ENCODE assay signal across 21 mouse cellular contexts in the genomic region with DNA sequence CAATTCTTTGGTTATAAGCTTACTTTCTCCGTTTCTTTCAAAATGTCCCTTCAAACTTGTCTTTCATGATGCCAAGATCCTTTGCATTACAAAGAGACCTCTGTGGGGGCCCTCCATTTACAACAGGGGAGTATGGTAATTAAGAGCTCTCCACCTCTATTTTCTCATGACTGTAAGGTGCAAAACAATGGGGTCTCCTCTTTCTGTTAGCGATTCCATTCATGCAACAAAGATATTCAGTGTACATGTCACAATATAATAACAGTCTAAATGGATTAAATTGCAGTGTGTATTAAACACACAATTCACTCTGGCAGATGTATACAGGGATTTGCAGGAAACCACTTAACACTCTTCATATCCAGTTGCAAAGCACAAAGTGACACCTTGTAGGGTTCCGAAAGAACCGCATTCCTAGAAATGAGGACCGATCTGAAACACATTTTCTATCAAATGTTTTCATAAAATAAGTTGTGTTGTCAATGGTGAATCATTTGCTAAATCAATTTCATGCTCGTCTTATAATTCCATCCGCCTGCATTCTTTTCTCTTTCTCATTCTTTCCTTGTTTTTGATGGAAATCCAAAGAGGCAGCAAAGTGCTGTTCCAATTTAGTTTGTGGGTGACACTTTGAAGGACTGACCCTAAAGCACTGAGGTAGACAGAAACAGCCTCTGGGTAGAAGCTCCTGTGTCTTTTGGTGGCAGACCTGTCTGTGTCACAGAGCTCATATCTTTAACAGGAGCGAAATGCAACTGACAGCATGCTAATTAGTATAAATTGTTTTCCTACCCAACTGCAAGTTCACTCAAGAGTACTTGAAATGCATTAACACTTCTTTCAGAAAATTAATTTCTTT.
DNase-seq lines count a peak whose midpoint lies in the region; ATAC-seq and TF ChIP-seq lines count a peak whose summit lies in the region.
"Had no signal": no experiment of that assay in that cellular context is flagged by ENCODE, and none has a peak within 500 bp of the region (broad histone marks: within the 10 kb centered on the region; RNA-seq: fewer than 3 reads in every experiment).

No protein-coding gene starts in this region.

- H3K9me3 ChIP-seq in embryonic facial prominence, embryonic 14.5 days (ENCODE audit: control insufficient read depth, low read length) = no peaks in the 10 kb centered on the region
- no peaks in the 10 kb centered on the region for H3K9me3 ChIP-seq in embryonic facial prominence, embryonic 10.5 days
- H3K9me3 ChIP-seq in hindbrain, embryonic 13.5 days = no peaks in the 10 kb centered on the region
- no peaks in the 10 kb centered on the region for H3K9me3 ChIP-seq in midbrain, embryonic 16.5 days (replicated peaks; ENCODE audit: control insufficient read depth, low read length, poor library complexity, severe bottlenecking)
- H3K9me3 ChIP-seq: heart, embryonic 10.5 days; kidney, embryonic 15.5 days; liver, embryonic 15.5 days; megakaryocyte, embryonic 14.5 days had no signal

- H3K4me2 ChIP-seq in embryonic facial prominence, embryonic 14.5 days (ENCODE audit: low read depth, low read length) = no peak overlapping the region
- peak overlapping the region; percentile 29 for H3K4me2 ChIP-seq in hindbrain, embryonic 13.5 days
- H3K4me2 ChIP-seq in midbrain, embryonic 16.5 days (ENCODE audit: low read length) = peak overlapping the region; percentile 9; the same call in 1 of the 2 replicates
- H3K4me2 ChIP-seq: kidney, embryonic 15.5 days; liver, embryonic 15.5 days had no signal

- no peak overlapping the region for H3K9ac ChIP-seq in embryonic facial prominence, embryonic 14.5 days (ENCODE audit: low read depth, low read length)
- H3K9ac ChIP-seq in hindbrain, embryonic 13.5 days = no peak overlapping the region
- H3K9ac ChIP-seq in midbrain, embryonic 16.5 days (ENCODE audit: low read depth, low read length) = no peak overlapping the region
- H3K9ac ChIP-seq: kidney, embryonic 15.5 days; liver, embryonic 15.5 days had no signal

- no peaks in the 10 kb centered on the region for H3K27me3 ChIP-seq in embryonic facial prominence, embryonic 14.5 days (replicated peaks; ENCODE audit: control insufficient read depth, insufficient read depth, low read length)
- H3K27me3 ChIP-seq in embryonic facial prominence, embryonic 10.5 days (replicated peaks; ENCODE audit: low read depth, poor library complexity, severe bottlenecking) = no peaks in the 10 kb centered on the region
- H3K27me3 ChIP-seq in hindbrain, embryonic 13.5 days = no peaks in the 10 kb centered on the region
- H3K27me3 ChIP-seq in midbrain, embryonic 16.5 days (ENCODE audit: control insufficient read depth, insufficient read depth, low read depth, low read length) = no peaks in the 10 kb centered on the region; the same call in 1 of the 2 replicates
- H3K27me3 ChIP-seq: CH12.LX; kidney, embryonic 15.5 days; liver, embryonic 15.5 days; megakaryocyte, embryonic 14.5 days had no signal

- 26% methylated on average over 8 of the region's 8 CpGs for WGBS in embryonic facial prominence, embryonic 14.5 days
- 33% methylated on average over 8 of the region's 8 CpGs for WGBS in embryonic facial prominence, embryonic 10.5 days
- WGBS in hindbrain, embryonic 13.5 days = 16% methylated on average over 8 of the region's 8 CpGs
- whole genome bisulfite sequencing in midbrain, embryonic 16.5 days = 9% methylated on average over 8 of the region's 8 CpGs

- H3K27ac ChIP-seq in embryonic facial prominence, embryonic 14.5 days (replicated peaks; ENCODE audit: low read depth, low read length) = no peak overlapping the region
- no peak overlapping the region for H3K27ac ChIP-seq in embryonic facial prominence, embryonic 10.5 days (replicated peaks)
- no peak overlapping the region for H3K27ac ChIP-seq in hindbrain, embryonic 13.5 days
- H3K27ac ChIP-seq in midbrain, embryonic 16.5 days (ENCODE audit: low read length) = no peak overlapping the region
- H3K27ac ChIP-seq: heart, embryonic 10.5 days; kidney, embryonic 15.5 days; liver, embryonic 15.5 days; stomach, postnatal 0 days had no signal

- peak; percentile 4 for DNase-seq in embryonic facial prominence, embryonic 14.5 days (ENCODE audit: low spot score)
- DNase-seq in embryonic facial prominence, embryonic 10.5 days (ENCODE audit: low spot score) = no peak
- peak; percentile 72 for DNase-seq in brain, embryonic 14.5 days (ENCODE audit: low read depth)
- no peak for DNase-seq in left cerebral cortex, adult 8-10 months (ENCODE audit: low spot score in 2 of 2)
- no peak for DNase-seq in gastrocnemius, adult 18-20 months (ENCODE audit: low spot score)
- no peak for DNase-seq in spleen, postnatal 4 days (ENCODE audit: low spot score in 2 of 2)
- DNase-seq: adrenal gland, postnatal 14 days; cerebellum, postnatal 10 days; embryo, embryonic 11 days; heart, postnatal 14 days; lung, postnatal 14 days; thymus, postnatal 14 days had no signal

- H3K36me3 ChIP-seq in embryonic facial prominence, embryonic 14.5 days (ENCODE audit: control insufficient read depth, insufficient read depth, low read length) = no peaks in the 10 kb centered on the region
- no peaks in the 10 kb centered on the region for H3K36me3 ChIP-seq in embryonic facial prominence, embryonic 10.5 days (replicated peaks)
- H3K36me3 ChIP-seq in hindbrain, embryonic 13.5 days = no peaks in the 10 kb centered on the region
- no peaks in the 10 kb centered on the region for H3K36me3 ChIP-seq in midbrain, embryonic 16.5 days (ENCODE audit: control insufficient read depth, insufficient read depth, low read length)
- H3K36me3 ChIP-seq: heart, embryonic 10.5 days; kidney, embryonic 15.5 days; liver, embryonic 15.5 days had no signal

- 0 out of 2 replicates have a peak, but pooled peaks have one; percentile 50 for ATAC-seq in embryonic facial prominence, embryonic 14.5 days (ENCODE audit: low read depth)
- peak; percentile 49; the same call in 1 of the 2 replicates for ATAC-seq in hindbrain, embryonic 13.5 days (ENCODE audit: low FRiP score)
- ATAC-seq in midbrain, embryonic 16.5 days = peak; percentile 42; the same call in 1 of the 2 replicates
- ATAC-seq: activated CD4-positive, CD25-positive, alpha-beta regulatory T cell, adult 4 months had no signal

- no peak for TF ChIP-seq POLR2A in brain, embryonic 14.5 days (IDR thresholded peaks at IDR 0.05; ENCODE audit: borderline replicate concordance, extremely low read depth, insufficient read depth, insufficient read length, poor library complexity, severe bottlenecking)

- no peaks in the 10 kb centered on the region for H3K4me1 ChIP-seq in embryonic facial prominence, embryonic 14.5 days (ENCODE audit: control insufficient read depth, insufficient read depth, low read length)
- H3K4me1 ChIP-seq in embryonic facial prominence, embryonic 10.5 days = no peaks in the 10 kb centered on the region; the same call in 1 of the 2 replicates
- peaks cover 8% of the 10 kb centered on the region for H3K4me1 ChIP-seq in hindbrain, embryonic 13.5 days (replicated peaks)
- H3K4me1 ChIP-seq in midbrain, embryonic 16.5 days (ENCODE audit: control insufficient read depth, insufficient read depth, low read length) = peaks cover 7% of the 10 kb centered on the region
- H3K4me1 ChIP-seq: heart, embryonic 10.5 days; kidney, embryonic 15.5 days; liver, embryonic 15.5 days; megakaryocyte, embryonic 14.5 days had no signal

- no peak for TF ChIP-seq CTCF in brain, embryonic 14.5 days (IDR thresholded peaks at IDR 0.05; ENCODE audit: borderline replicate concordance, extremely low read depth, insufficient read depth, insufficient read length)

- H3K4me3 ChIP-seq in embryonic facial prominence, embryonic 14.5 days (ENCODE audit: low read depth, low read length) = no peak overlapping the region
- no peak overlapping the region for H3K4me3 ChIP-seq in embryonic facial prominence, embryonic 10.5 days
- H3K4me3 ChIP-seq in hindbrain, embryonic 13.5 days = no peak overlapping the region
- no peak overlapping the region for H3K4me3 ChIP-seq in midbrain, embryonic 16.5 days (ENCODE audit: low read depth, low read length)
- H3K4me3 ChIP-seq: heart, embryonic 10.5 days; kidney, embryonic 15.5 days; liver, embryonic 15.5 days; megakaryocyte, embryonic 14.5 days had no signal

Comparison
In these comparisons a context has a peak if more than half of its experiments do, and no peak if none do; other contexts are left out.
1. DNase-seq: peak in embryonic facial prominence, embryonic 14.5 days (single experiment) and brain, embryonic 14.5 days (single experiment); none in embryonic facial prominence, embryonic 10.5 days (single experiment), left cerebral cortex, adult 8-10 months (0 of 2), gastrocnemius, adult 18-20 months (single experiment) and spleen, postnatal 4 days (0 of 2).
2. Peak in every context shown above with its lines, with median percentiles within 50 percentile points of each other: ATAC-seq.